Mouse (Mus musculus): ENCODE data around the gene Maml2.
"Not testable (repeated sequence)": the region's sequence is repeated elsewhere in the genome, so short reads cannot be mapped to it uniquely, and the experiment has no call there.

Maml2 gene

DNA sequence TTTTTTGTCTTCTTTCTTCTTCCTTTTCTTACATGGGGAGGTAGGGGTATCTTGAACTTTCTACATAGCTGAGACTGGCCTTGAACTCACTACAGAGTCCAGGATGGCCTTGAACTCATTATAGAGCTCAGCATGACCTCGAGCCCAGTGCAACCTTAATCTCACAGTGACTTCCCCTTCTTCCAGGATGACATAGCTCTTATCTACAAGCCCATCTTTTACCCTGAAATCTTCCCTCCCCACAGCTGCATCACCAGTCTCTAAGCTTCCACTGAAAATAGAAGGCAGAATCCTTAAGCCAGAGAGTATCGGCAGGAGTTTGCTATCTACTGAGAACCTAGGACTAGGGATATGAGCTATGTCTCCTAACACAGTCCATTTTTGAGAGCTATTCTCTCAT lies 375.5 kb downstream of the Maml2 start:
- DNase-seq (ENCODE audit: low spot score), result no peak

DNA sequence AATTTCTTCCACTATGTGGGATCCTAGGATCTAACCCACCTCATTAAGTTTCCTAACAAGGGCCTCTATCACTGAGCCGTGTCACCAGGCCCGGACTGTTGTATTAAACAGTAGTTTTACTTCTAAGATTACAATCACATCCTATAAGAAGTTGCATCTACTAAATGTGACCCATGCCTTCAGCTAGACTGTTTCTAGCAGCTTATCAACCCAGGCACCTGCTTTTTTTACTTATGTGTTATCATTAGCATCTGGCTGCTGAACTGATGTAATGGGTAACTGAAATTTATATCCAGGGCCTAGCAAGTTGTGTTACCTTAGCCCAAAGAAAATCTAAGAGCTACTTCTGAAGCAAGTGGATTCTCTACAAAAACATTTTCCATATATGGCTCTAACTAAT lies 380.3 kb downstream of the Maml2 start:
- DNase-seq (ENCODE audit: low spot score), result no peak

DNA sequence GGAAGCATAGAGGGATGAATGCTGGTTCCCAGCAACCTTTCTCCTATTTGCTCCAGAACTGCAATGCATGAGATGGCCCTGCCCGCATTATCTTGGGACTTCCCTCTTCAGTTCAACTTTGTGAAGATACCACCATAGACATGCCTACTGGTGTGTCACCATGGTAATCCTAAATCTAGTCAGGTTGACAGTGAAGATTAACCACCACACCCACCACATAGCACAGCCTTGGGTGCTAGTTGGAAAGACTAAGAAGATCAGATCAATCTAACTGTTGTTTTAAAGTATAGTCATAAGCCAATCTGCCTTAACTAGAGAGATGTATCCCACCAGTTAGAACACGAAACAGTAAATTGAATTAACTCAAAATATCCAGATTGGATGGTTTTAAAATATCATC lies 381.9 kb downstream of the Maml2 start:
- DNase-seq (ENCODE audit: low spot score), result no peak

DNA sequence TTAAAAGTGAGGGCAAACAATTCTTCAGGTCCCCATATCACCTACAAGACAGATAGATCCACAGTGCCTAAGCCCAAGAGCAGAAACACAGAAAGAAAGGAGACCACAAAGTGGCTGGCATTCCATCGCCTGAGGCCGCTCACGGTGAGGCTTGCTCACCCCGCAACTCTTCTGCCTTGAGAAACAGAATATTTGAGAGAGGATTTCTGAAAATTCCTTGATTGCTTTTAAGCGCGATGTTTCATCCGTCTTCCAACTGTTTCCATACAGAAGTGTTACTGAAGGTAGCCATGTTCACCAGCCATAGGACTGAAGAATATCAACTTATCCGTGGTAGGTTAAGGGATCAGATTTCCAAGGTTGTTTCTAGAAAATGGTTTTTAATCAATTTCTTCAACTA lies 383.4 kb downstream of the Maml2 start:
- DNase-seq (ENCODE audit: low spot score), result no peak

DNA sequence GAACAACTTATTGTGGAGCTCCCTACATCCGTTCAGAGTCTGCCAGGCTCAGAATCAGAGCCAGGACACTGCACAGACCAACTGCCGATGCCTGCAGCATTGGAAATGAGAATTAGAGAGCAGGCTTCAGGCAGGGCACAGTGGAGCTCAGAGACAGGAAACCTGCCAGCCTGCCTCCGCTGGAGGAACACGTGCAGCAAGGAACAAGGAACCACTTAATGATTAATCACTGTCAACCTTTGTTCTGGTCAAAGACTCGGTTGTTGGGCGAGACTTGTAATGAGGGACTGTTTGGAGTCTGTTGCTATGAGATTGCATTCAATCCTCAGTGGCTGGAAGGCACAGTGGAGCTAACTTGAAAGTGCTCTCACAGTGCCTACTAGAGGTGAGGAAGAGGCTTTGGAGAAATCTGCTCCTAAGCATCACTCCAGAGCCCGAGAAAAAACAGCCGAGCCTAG lies 383.9 kb downstream of the Maml2 start:
- no peak for DNase-seq (ENCODE audit: low spot score)

DNA sequence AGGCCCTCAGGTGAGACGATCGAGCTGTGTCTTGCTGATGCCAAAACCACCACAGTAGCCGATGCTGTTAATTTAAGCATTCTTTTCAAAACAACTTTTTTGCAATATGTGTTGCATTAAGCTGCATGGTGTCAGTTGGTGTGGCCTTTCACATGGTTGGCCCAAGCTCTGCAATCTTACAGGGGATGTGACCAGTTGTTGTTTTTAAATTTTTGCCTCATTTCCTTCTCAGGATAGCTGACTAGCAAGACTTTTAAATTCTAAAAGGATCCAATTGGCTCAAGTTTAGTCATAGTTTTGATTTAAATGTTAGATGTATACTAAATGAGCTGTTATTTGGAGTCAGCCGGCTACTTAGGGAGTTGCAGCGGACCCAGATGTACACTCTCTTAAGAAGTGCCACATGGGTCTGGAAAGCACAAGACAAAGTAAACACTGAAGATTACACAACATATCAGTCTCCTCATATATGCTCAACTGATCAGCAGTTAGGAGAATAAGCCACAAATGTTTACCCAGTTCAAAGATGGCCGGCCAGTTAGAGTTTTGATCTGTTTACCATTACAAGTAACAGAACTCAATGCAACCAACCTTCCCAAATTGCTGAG lies 386.7 kb downstream of the Maml2 start:
- no peak for DNase-seq (ENCODE audit: low spot score)

DNA sequence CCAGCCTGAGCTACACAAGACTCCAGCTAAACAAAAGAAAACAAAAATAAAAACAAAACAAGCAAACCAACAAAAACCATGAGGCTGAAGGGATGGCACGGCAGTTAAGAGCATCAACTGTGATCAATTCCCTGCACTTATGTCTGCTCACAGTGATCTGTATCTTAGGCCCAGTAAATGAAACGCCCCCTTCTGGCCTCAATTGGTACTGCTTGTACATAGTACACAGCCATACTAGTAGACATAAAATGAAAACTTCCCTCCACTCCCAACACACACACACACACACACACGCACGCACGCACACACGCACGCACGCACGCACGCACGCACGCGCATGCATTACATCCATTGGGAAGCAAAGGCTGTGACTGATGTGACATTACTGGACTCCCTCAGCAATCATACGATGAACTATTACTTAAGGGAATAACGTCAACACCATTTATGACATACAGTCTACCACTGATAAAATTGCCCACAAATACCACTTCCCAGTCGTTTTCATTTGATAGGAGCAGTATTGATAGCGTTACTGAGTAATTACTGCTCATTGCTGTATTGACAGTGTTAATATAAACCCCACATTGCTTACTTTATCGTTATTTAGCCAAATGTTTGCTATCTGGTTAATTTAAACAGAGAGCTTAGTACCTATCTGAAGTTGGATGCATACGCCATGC lies 389.4 kb downstream of the Maml2 start:
- no peak for DNase-seq (ENCODE audit: low spot score)

DNA sequence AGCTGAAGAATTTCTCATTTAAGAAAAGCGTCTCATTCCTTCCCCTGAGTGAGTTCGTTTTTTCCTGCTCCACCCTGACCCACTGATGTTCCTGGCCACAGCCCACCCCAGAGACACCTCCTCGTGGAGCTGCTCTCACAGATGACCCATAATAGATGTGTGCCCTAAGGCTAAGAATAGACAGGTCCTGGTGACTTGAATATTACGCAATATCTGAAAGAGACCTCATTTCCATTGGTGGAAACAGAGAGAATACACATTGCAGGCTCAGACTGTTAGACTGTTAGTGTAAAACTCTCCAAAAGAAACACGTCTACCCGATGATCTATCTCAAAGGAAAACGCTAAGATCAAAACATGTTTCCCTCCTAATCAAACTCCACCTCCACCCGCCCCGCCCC lies 391.2 kb downstream of the Maml2 start:
- DNase-seq (ENCODE audit: low spot score), result no peak

DNA sequence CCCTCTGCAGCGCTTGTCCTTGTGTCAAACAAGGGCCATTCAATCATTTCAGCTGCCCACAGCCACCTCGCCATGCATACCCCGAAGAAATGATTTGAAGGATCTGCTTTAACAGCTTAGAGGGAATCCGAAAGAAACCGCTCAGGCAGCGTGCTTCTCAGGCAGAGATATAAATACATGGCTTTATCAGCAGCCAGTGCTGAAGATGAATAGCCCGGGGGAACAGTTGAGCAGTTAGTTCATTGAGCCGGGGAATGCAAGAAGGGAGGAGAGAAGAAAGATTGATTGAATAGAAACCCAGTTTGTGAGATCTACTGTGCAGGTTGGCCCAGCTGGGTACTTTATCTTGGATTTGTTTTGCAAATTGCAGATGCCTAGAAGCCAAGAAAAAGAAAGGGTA lies 392.6 kb downstream of the Maml2 start:
- DNase-seq (ENCODE audit: low spot score), result no peak

DNA sequence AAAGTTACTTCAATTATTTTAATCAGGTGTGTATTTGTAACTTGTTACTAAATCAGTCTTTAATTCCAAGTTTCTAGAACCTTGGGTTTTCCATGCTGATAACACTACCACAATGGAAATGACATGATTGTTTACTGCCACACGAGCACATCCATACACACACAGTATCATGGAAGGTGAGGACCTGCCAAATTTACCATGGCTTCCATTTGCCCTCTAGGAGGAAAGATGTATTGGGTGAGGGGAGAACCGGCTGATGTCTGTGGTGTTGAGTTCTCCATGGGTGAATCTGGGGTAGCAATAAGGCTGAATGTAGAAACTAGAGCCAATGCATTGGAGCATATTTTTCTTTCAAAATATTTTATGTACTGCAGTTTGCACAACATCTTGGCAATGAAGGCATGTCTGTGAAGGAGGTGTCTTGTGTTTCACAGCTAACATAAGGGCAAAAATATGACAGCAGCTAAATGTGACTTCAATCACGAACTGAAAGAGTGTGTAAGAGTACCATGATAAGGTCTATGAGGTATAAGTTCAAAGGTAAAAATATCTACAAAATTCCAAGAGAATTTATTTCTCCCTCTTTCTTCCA lies 396.0 kb downstream of the Maml2 start:
- DNase-seq (ENCODE audit: low spot score), result no peak

DNA sequence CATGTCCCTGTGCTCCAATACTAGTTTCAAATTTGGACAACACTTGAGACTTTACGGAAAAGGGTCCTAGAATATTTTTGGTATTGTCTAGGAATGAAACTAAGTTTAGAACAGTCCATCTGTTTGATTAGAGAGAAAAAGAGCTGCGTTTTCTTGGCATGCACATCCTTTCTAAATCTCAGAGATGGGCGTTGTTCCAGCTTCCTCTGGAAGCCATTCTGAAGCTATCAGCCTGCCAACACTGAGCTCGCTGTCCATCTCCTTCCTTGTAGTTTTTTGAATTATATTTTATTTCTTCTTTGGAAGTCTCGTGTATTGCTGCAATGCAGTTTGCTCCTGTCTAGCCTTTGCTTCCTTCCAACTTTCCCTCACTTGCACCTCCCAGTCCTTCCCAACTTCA lies 396.5 kb downstream of the Maml2 start:
- DNase-seq (ENCODE audit: low spot score), result no peak

DNA sequence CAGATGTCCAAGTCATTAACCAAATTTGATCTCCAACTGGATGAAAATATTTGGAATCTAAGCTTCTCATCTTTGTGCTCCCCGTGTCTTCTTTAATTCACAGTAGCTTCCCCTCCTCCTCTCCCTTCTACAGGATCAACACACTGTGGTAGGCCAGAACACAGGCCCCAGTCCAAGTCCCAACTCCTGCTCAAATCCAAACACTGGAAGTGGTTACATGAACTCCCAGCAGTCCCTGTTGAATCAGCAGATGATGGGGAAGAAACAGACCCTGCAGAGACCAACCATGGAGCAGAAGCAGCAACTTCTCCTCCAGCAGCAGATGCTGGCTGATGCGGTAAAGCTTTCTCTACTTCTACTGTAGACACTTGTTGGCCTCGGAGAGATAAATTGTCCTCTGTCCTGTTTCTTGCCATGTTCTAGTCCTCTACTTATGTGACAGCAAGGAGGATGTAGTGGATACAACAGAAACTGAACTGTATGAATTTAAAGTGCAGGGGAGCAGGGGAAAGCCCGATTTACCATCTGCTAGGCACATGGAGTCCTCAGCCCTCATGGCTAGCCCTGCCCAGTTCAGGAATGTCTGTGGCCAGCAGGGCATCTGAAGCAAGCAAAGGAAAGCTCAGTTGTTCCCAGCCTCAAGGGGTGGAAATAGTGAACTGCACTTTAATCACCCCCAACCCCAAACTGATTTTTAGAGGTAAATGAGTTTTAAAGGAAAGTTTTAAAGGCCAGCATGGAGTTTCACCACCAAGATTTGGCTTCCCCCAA lies 399.5 kb downstream of the Maml2 start:
- DNase-seq (ENCODE audit: low spot score), result no peak

DNA sequence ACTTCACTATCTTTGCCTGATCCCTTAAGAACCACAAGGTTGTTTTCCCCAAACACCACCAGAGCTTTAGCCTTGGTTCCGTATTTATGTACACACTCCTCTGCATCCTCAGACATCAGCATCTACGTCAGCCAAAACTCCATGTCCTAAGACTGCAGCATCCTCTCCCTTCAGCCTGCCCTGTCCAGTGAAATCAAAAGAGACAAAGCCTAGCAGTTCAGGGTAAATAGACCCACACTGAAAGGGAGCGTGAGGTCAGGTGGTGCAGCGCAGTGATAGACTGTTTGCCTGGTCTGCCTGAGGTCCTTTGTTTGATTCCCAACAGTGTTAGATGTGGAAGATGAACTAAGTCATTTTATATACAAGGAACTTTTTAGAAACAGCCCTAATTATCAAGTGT lies 400.1 kb downstream of the Maml2 start:
- no peak for DNase-seq (ENCODE audit: low spot score)

DNA sequence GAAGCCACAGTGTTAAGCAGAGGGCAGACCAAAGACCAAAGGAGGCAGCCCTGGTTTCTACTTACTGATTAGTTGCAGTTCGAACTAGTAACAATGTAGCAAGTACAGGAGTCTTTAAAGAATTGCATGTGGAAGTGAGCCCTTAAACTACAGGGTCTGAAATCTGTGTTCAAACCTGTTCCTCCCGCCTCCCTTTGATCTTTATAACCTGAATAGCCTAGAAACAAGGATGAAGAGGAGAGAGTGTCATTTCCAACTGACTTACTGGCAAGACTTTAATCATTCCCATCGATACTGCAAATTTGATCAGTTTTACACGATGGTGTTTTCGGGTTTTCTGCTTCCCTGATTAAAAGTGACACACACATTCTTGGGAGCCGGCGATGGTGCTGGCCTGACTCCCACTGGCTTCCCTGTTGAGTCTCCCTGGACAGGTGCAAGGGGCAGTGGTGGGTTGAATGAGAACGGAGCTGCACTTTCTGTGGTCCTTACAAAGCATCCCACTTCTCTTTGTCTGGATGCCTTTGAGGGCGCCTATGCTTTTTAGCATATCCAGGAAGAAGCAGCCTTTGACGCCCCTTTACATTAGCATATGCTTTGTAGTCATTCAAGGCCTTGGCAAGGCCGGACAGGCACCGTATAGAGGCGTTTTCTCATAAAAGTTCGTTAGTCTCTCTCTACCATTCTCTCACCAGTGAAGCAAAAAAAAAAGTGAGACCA lies 401.5 kb downstream of the Maml2 start:
- no peak for DNase-seq (ENCODE audit: low spot score)

DNA sequence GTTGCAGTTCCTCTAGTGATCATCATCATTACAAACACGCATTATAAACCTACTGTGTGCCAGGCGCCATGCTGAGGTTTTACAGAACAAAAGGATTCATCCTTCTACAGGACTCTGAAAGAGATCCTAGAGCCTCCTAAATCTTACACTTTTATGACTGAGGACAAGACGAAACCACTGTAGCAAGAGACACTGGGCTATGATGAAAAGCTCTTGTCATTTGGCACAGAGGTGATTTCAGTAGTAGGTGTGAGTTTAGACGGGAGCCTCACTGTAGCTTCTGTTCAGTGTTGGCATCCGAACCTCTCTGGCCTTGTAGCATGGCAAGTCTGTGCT lies 402.0 kb downstream of the Maml2 start:
- DNase-seq (ENCODE audit: low spot score), result no peak

DNA sequence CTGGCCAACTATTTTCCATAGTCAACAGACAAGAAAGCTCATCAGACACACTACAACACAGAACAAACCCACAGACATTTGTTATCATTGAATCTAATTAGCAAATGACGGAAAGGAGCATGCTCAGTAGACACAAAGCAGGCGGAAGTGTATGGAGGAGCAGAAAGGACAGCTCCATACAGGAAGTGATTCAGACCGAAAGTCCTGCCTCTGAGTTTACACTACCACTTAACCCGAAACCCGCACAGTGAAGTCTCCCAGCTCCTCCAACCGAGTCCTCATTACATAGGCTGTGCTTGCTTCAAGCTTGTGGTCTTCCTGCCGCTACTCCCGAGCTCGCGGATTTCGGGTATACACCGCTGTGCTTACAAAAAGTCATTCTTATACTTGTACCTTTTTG lies 404.0 kb downstream of the Maml2 start:
- DNase-seq (ENCODE audit: low spot score), result no peak

DNA sequence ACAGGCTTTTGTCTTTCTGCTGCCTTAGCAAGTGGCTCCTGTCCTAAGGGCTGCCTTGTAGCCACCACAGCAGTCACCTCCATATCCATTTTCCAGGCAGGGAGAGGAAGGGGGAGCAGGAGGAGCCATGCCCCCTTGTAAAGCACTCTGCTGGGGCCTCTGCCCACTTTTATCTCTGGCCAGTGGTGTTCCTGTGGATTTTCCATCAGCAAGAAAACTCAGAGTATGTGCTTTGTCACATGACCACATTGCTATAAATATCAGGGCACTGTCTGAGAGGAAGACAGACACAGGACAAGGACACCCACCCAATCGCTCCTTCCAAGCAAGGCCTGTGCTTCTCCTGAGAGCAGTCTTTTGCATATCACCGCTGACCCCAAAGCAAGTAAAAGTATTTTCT lies 405.3 kb downstream of the Maml2 start:
- no peak for DNase-seq (ENCODE audit: low spot score)

DNA sequence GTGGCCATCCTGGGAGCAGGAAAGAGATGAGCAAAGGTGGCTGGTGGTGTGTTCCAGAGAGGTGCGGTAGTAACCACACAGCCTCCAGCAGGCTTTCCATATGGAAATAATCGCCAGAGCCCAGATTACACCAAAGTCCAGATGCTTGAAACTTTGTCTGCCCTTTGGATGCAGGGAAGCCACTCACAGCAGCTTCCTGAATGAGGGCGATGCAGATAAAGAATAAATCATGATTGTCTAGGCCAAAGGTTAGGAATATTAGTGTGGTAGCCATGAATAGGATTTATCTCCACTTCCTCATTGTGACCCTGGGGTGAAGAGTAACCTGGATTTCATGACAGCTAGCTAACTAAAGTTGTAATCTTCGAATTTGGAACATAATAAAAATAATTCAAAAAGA lies 407.2 kb downstream of the Maml2 start:
- DNase-seq (ENCODE audit: low spot score), result no peak

DNA sequence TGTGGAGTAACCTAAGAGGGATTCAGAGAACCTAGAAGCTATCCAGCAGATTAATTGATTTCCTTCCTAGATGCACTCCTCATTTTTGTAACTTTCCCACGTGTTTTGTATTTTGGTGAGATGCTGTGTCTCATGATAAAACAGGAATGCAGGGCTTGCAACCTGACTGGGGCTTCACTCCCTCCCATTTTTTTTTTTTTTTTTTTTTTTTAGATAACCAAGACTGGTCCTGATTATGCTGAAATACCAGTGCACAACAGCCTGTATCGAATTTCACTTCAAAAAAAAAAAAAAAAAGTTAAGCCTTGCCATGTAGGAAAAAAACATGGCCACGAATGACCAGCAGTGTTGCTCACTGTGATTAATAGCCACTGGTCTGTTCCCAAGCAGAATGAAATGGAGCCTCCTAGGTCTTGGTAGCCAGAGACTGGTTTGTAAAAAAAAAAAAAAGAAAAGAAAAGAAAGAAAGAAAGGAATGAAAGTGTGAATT lies 409.4 kb downstream of the Maml2 start:
- DNase-seq (ENCODE audit: low spot score), result no peak

DNA sequence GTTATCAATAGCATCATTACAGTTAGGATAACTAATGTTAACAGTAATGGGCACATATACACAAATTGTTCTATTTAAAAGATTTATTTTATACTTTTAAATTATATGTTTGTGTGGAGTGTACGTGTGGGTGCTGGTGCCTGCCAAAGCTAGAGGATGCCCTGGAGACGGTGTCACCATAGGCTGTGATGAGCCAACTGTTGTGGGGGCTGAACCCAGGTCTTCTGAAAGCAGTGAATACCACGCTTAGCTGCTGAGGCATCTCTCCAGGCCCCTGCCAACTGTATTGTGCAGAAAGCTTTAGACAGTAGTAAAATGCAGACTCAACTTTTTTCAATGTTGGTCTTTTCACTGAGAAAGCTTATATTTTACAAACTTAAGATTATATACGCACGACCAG lies 411.7 kb downstream of the Maml2 start:
- DNase-seq (ENCODE audit: low spot score), result no peak

DNA sequence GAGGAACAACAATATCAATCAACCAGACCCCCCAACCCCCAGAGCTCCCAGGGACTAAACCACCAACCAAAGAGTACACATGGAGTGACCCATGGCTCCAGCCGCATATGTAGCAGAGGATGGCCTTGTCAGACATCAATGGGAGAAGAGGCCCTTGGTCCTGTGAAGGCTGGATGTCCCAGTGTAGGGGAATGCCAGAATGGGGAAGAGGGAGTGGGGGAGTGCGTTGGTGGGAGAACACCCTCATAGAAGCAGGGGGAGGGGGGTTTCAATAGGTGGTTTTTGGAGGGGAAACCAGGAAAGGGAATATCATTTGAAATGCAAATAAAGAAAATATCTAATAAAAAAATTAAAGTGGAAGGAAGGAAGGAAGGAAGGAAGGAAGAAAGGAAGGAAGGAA lies 418.1 kb downstream of the Maml2 start:
- DNase-seq (ENCODE audit: low spot score), result not testable (repeated sequence)
